Mouse (Mus musculus): ENCODE measurements around the gene Olfr159. TPM values are rescaled to one million over a fixed set of nuclear protein-coding genes. Genes with fewer than 3 reads are reported as not detected.

Olfr159 gene
- polyA plus RNA-seq, 1 experiment from 2014 or later: not detected

DNA sequence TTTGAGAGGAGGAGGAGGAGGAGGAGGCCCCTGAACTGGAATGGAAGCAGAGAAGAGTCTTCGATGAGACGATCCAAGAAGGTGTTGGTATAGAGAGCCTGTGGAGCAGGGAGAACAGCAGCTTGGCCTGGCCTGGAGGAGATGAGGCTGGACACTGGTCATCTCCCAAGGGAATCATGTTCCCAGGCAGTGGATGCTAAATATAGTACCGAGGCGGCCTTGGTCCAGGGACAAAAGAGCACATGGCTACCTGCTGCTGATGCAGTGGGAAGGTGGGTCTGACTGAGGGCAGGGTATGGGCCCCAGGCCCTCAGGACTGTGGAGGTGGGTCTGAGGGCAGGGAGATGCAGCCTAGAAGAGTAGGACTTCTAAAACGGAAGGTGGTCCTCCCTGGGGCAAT is 37.6 kb downstream of the Olfr159 start:
- DNase-seq (ENCODE audit: low spot score) (no peak), ATAC-seq (ENCODE audit: low FRiP score) (no peak)
- Histone ChIP-seq H3K27ac (no peak overlapping the region), H3K9me3 (ENCODE audit: control insufficient read depth, low read length) (no peaks in the 10 kb centered on the region), H3K4me2 (replicated peaks) (no peak overlapping the region), H3K9ac (no peak overlapping the region), H3K27me3 (ENCODE audit: control insufficient read depth, insufficient read depth, low read length) (no peaks in the 10 kb centered on the region), H3K36me3 (replicated peaks; ENCODE audit: control insufficient read depth, insufficient read depth) (no peaks in the 10 kb centered on the region), H3K4me3 (replicated peaks; ENCODE audit: low read length) (no peak overlapping the region), H3K4me1 (replicated peaks; ENCODE audit: control insufficient read depth, insufficient read depth, low read length) (no peaks in the 10 kb centered on the region)
- 80% methylated on average over 5 of the region's 5 CpGs for WGBS

DNA sequence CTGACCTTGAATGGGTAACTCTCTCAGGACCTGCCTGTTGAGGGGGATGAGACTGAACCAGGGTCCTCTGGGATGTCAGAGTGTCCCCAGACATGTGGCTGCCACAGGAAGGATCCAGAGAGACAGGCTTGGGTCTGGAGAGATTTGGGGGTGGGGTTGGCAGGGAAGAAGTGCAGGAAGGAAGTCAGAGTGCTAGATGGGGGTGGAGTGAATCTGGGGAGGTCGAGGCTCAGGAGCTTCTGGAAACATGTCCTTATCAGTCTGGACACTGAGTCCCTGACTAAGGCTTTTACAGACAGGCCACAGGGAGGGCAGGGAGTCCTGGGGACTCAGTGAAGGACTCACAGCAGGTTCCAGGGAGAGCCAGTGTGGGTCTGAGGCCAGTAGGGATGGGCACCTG is 38.6 kb downstream of the Olfr159 start:
- Histone ChIP-seq H3K36me3 (replicated peaks; ENCODE audit: control insufficient read depth, insufficient read depth) (no peaks in the 10 kb centered on the region), H3K9me3 (ENCODE audit: control insufficient read depth, low read length) (no peaks in the 10 kb centered on the region), H3K9ac (no peak overlapping the region), H3K4me1 (replicated peaks; ENCODE audit: control insufficient read depth, insufficient read depth, low read length) (no peaks in the 10 kb centered on the region), H3K27me3 (ENCODE audit: control insufficient read depth, insufficient read depth, low read length) (no peaks in the 10 kb centered on the region), H3K27ac (no peak overlapping the region), H3K4me2 (replicated peaks) (no peak overlapping the region), H3K4me3 (replicated peaks; ENCODE audit: low read length) (no peak overlapping the region)
- 48% methylated on average over 1 of the region's 1 CpGs for WGBS
- DNase-seq (ENCODE audit: low spot score) (no peak), ATAC-seq (ENCODE audit: low FRiP score) (no peak)

DNA sequence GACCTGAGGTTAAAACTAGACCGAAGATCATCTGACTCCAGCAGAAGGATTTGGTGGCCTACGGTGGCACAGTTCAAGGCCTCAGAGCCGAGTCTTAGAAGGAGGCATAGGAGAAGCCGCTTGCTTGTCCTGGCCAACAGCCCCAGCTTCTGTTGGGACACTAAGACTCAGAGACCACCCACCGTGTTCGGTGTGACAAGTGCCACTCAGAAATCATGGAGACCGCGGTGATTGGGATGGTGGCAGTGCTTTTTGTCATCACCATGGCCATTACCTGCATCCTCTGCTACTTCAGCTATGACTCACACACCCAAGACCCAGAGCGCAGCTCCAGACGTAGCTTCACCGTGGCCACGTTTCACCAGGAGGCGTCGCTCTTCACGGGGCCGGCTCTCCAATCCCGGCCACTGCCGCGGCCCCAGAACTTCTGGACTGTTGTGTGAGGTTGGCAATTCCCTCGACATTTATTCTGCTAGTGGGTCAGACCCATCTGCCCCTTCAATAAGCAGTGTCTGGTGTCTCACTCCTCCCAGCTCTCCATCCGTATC is 40.0 kb downstream of the Olfr159 start:
- ATAC-seq (ENCODE audit: low FRiP score) (no peak), DNase-seq (ENCODE audit: low spot score) (no peak)
- Histone ChIP-seq H3K36me3 (replicated peaks; ENCODE audit: control insufficient read depth, insufficient read depth) (no peaks in the 10 kb centered on the region), H3K4me3 (replicated peaks; ENCODE audit: low read length) (no peak overlapping the region), H3K27ac (no peak overlapping the region), H3K27me3 (ENCODE audit: control insufficient read depth, insufficient read depth, low read length) (no peaks in the 10 kb centered on the region), H3K4me1 (replicated peaks; ENCODE audit: control insufficient read depth, insufficient read depth, low read length) (no peaks in the 10 kb centered on the region), H3K9ac (no peak overlapping the region), H3K4me2 (replicated peaks) (no peak overlapping the region), H3K9me3 (ENCODE audit: control insufficient read depth, low read length) (no peaks in the 10 kb centered on the region)
- WGBS: 66% methylated on average over 21 of the region's 21 CpGs

DNA sequence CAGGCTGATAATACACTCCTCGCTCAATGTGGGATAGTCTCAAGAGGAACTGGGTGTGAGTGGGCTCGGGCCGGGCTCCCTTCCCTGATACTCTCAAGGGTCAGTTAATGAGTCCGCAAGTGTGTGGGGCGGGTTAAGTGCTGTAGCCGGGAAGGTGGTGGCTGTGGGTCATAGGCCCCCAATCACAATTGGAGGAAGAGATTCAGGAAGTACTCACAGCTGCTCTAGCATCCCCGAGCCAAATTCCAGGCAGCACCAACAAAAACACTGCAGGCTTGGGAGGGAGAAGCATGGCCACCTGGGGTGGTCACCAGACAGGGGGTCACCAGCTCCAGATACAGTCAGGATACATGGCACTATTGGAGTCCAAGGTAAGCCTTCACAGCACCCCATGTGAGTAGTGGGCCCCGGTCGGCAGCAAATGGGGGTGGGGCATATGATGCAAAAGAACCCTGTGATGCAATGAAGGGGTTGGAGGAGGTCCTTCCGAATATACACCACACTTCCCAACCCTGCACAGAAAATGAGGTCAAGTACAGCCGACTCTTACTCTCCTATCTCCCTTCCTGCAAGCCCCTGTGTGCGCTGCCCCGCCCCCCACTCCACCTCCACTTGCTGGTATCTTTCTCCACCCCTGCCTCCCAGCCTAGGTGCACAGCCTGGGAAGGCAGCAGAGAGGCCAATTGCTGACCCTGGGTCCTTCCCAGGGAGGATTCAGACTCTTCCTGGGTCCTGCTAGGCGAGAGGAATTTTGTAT is 40.8 kb downstream of the Olfr159 start, which contains the start of gene Spaar:
Gene Spaar (plus strand): TSS at position 241 of the 757 bp plus-strand sequence.
- DNase-seq (ENCODE audit: low spot score) (no peak), ATAC-seq (ENCODE audit: low FRiP score) (no peak)
- H3K9ac ChIP-seq: no peak within 1 kb of the TSS
- no peaks in the 10 kb centered on the region for H3K4me1 ChIP-seq (replicated peaks; ENCODE audit: control insufficient read depth, insufficient read depth, low read length)
- no peaks in the 10 kb centered on the region for H3K36me3 ChIP-seq (replicated peaks; ENCODE audit: control insufficient read depth, insufficient read depth)
- 76% methylated on average over 14 of the region's 14 CpGs for WGBS
- H3K27ac ChIP-seq: no peak within 1 kb of the TSS
- H3K9me3 ChIP-seq (ENCODE audit: control insufficient read depth, low read length): no peaks in the 10 kb centered on the region
- no peaks in the 10 kb centered on the region for H3K27me3 ChIP-seq (ENCODE audit: control insufficient read depth, insufficient read depth, low read length)
- H3K4me3 ChIP-seq (replicated peaks; ENCODE audit: low read length): no peak within 1 kb of the TSS
- no peak within 1 kb of the TSS for H3K4me2 ChIP-seq (replicated peaks)

DNA sequence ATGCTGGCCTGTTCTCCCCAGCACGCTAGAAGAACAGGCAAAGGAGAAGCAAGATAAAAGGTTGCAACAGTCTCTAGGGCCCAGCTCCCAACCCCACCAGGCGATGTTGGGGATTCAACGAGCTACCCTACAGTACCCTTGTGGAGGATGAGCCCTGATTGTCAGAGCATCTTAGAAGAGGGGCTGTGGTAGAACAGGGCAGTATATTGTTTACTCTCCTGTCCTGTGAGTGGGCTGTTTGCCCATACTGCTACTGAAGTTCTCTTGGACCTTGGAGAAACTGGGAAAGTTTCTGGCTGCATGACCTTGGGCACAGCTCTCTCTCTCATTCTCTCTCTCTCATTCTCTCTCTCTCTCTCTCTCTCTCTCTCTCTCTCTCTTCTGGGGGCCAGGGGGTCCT is 41.7 kb downstream of the Olfr159 start:
- Histone ChIP-seq H3K36me3 (replicated peaks; ENCODE audit: control insufficient read depth, insufficient read depth) (no peaks in the 10 kb centered on the region), H3K9me3 (ENCODE audit: control insufficient read depth, low read length) (no peaks in the 10 kb centered on the region), H3K9ac (no peak overlapping the region), H3K4me3 (replicated peaks; ENCODE audit: low read length) (no peak overlapping the region), H3K27ac (no peak overlapping the region), H3K4me2 (replicated peaks) (no peak overlapping the region), H3K4me1 (replicated peaks; ENCODE audit: control insufficient read depth, insufficient read depth, low read length) (no peaks in the 10 kb centered on the region), H3K27me3 (ENCODE audit: control insufficient read depth, insufficient read depth, low read length) (no peaks in the 10 kb centered on the region)
- DNase-seq (ENCODE audit: low spot score): no peak
- no peak for ATAC-seq (ENCODE audit: low FRiP score)
- WGBS: 75% methylated on average over 3 of the region's 3 CpGs

DNA sequence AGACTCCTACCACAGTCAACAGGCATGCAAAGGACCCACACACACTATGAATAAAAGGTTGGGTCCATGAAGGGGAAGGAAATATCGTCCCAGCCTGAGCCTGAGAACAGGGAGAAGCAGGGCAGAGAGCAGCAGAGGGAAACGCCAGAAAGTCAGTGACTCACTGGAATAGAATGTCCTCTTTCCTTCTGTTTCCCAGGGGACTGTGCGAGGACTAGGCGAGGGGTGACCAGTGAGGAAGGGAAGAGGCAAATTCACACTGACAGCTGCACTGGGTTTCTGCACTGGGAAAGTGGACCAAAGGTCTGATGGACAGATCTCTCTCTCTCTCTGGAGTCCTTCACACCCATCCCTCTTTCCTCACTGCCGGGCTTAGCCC is 42.2 kb downstream of the Olfr159 start:
- 68% methylated on average over 5 of the region's 5 CpGs for WGBS

DNA sequence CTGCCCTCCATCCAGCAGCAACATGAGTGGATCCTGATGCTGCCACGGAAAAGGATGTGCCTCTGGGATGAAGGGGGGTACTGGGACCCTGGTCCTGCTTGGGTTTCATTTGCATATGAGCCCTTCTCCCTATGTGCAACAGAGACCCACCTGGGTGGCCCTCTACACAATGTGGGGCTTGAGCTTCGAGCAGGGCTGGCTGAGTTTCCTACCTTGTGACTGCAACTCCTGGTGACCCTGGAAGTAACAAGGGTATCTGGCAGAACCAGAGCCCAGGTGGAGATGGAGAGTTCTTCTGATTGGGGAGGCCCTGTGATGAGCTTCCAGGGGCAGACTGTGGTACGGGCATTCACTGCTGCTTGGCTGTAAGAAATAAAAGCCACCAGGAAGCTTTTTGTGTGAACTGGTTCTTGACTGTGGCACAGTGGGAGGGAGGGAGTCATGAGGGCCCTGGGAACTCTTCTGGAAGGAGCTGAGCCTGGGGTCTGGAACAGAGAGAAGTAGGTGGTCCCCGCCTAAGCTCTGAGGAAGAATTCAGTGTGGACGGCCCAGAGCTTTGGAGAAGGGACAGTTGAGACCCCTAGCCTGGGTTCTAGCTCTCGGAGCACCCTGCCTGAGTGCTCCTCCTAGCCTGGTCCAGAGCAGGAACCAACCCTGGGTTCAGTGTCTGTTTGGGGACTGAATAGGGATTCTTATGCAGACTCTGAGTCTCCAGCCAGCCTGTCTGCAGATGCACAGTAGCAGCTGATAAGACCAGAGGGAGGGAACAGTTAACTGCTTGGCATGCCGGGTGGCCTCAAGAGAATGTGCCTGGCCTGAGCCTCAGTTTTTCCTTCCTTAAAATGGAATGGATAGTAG is 42.9 kb downstream of the Olfr159 start:
- 73% methylated on average over 7 of the region's 7 CpGs for WGBS
- Histone ChIP-seq H3K27me3 (ENCODE audit: control insufficient read depth, insufficient read depth, low read length) (no peaks in the 10 kb centered on the region), H3K9me3 (ENCODE audit: control insufficient read depth, low read length) (no peaks in the 10 kb centered on the region), H3K9ac (no peak overlapping the region), H3K27ac (no peak overlapping the region), H3K36me3 (replicated peaks; ENCODE audit: control insufficient read depth, insufficient read depth) (no peaks in the 10 kb centered on the region), H3K4me1 (replicated peaks; ENCODE audit: control insufficient read depth, insufficient read depth, low read length) (no peaks in the 10 kb centered on the region), H3K4me3 (replicated peaks; ENCODE audit: low read length) (no peak overlapping the region), H3K4me2 (replicated peaks) (no peak overlapping the region)
- no peak for ATAC-seq (ENCODE audit: low FRiP score)
- DNase-seq (ENCODE audit: low spot score): no peak

More for the DNA sequence above, 42.2 kb downstream of the Olfr159 start:
- no peaks in the 10 kb centered on the region for H3K27me3 ChIP-seq (ENCODE audit: control insufficient read depth, insufficient read depth, low read length)
- ATAC-seq (ENCODE audit: low FRiP score): no peak
- no peaks in the 10 kb centered on the region for H3K4me1 ChIP-seq (replicated peaks; ENCODE audit: control insufficient read depth, insufficient read depth, low read length)
- no peak for DNase-seq (ENCODE audit: low spot score)
- no peaks in the 10 kb centered on the region for H3K36me3 ChIP-seq (replicated peaks; ENCODE audit: control insufficient read depth, insufficient read depth)
- H3K4me2 ChIP-seq (replicated peaks): no peak overlapping the region
- H3K27ac ChIP-seq: no peak overlapping the region
- no peak overlapping the region for H3K4me3 ChIP-seq (replicated peaks; ENCODE audit: low read length)
- no peaks in the 10 kb centered on the region for H3K9me3 ChIP-seq (ENCODE audit: control insufficient read depth, low read length)
- no peak overlapping the region for H3K9ac ChIP-seq

DNA sequence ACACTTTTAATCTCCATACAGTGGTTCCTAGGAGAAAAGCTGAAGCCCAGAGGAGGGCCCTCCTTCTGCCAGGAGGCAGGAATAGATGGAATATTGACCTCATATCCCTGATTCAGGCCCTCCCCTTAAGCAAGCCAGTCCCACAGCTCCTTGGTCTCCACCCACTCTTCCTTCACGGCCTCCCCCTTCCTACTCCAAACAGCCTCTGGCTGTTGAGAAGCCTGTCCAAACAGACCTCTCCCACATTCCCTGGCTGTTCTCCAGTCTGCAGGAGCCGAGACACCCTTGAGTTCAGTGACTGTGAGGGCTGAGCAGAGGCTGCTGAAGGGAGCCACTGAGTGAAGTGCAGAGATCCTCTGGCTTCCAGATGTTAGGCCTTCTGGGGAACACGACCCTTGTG is 43.8 kb downstream of the Olfr159 start, which contains the start of gene Hrct1:
Gene Hrct1 (plus strand): TSS at position 194 of the 400 bp plus-strand sequence.
- 51% methylated on average over 3 of the region's 3 CpGs for WGBS
- ATAC-seq (ENCODE audit: low FRiP score): no peak
- DNase-seq (ENCODE audit: low spot score): no peak
- Histone ChIP-seq H3K9me3 (ENCODE audit: control insufficient read depth, low read length) (no peaks in the 10 kb centered on the region), H3K27me3 (ENCODE audit: control insufficient read depth, insufficient read depth, low read length) (no peaks in the 10 kb centered on the region), H3K36me3 (replicated peaks; ENCODE audit: control insufficient read depth, insufficient read depth) (no peaks in the 10 kb centered on the region), H3K9ac (no peak within 1 kb of the TSS), H3K27ac (no peak within 1 kb of the TSS), H3K4me2 (replicated peaks) (no peak within 1 kb of the TSS), H3K4me1 (replicated peaks; ENCODE audit: control insufficient read depth, insufficient read depth, low read length) (no peaks in the 10 kb centered on the region), H3K4me3 (replicated peaks; ENCODE audit: low read length) (no peak within 1 kb of the TSS)

DNA sequence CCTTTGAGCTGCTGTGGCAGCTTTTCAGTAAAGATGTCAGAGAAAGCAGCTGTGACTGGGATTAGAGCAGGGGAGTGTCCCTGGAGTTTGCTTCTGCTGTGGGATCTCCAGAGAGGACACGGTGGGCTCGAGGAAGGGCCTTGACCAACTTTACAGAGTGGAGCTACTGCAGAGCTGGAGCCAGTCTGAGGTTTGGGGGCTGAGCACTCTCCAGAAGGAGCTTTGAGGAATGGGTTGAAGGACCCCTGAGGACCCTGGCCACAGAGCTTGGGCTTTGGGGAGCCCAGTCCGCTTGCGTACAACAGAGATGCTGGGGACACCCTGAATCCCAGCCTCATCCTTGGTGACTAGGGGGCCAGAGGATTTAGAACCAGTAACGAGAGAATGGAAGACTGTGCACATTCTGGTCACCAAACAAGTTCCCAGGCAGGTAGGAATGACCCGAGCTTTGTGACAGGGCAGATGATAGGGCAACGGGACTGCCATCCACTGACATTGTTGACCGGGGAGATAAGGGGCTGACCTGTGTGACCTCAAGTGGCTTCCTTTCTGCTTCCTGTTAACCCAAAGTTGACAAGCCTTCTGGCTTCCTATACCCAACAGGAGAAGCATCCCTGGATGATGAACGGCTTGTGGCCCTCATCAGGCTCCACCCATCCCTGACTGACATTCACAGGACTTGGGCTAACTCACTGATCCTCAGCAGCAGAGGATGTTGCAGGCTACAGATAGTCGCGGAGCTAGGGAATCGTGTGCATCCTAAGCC is 44.4 kb downstream of the Olfr159 start:
- Histone ChIP-seq H3K27me3 (ENCODE audit: control insufficient read depth, insufficient read depth, low read length) (no peaks in the 10 kb centered on the region), H3K9me3 (ENCODE audit: control insufficient read depth, low read length) (no peaks in the 10 kb centered on the region), H3K9ac (no peak overlapping the region), H3K4me1 (replicated peaks; ENCODE audit: control insufficient read depth, insufficient read depth, low read length) (no peaks in the 10 kb centered on the region), H3K36me3 (replicated peaks; ENCODE audit: control insufficient read depth, insufficient read depth) (no peaks in the 10 kb centered on the region), H3K4me2 (replicated peaks) (no peak overlapping the region), H3K4me3 (replicated peaks; ENCODE audit: low read length) (no peak overlapping the region), H3K27ac (no peak overlapping the region)
- ATAC-seq (ENCODE audit: low FRiP score) (no peak), DNase-seq (ENCODE audit: low spot score) (no peak)
- 78% methylated on average over 12 of the region's 12 CpGs for WGBS
